7 mouse cellular contexts compared by ENCODE assay signal in the genomic region with DNA sequence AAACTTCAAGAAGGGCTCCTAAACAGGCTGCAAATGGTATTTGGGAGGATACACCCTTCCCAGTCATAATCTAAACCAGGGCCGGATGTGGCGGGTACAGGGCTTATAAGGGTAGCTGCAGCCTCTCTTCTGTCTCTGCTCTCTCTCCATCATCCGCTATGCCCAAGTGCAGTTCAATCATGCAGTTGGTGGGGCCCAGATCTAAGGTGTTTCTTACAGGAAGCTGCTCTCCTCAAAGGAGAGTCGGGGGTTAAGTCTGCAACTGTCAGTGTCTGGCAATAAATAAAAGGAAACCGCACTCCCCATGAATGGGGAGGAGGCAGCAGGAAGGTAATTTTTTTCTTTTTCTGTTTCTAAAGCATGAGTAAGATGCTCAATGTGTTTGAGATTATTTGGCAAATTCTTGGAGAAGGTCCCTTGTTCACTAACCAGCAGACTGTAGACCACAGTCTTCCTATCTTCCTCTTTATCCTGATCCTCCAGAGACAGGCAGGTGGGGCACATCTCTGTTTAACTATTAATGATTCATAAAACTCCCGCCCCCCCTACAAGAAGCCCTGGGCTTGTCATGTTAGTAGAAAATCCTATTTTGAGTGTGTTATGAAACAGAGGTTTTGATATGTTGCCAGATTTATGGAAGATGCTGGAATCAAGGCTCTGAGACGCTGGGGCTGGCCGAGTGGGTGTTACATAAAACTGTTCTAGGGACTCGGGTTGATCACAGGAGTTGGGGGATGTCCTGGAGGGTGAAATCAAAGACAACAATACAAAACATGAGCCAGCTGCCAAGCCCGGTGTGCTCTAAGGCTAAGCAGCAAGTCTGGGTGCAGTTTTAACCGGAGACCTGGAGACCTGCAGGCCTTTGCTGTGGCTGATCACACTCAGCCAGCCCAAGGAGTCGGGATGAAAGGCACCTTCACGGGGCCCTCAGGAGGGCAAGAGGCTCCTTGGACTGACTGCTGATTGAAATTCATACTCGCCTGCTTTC.
A peak's percentile ranks its signal among the peaks of the same experiment; 100 is the strongest.
DNase-seq lines count a peak whose midpoint lies in the region; ATAC-seq and TF ChIP-seq lines count a peak whose summit lies in the region.

No protein-coding gene starts in this region.

- no peaks in the 10 kb centered on the region for H3K36me3 ChIP-seq in neural tube, embryonic 11.5 days (ENCODE audit: control insufficient read depth, insufficient read depth, low read length)
- no peaks in the 10 kb centered on the region for H3K36me3 ChIP-seq in myocyte (ENCODE audit: control insufficient read depth, insufficient read depth)

- no peak for DNase-seq in neural tube, embryonic 11.5 days (ENCODE audit: low spot score)
- DNase-seq in neural tube, embryonic 10.5 days (ENCODE audit: extremely low spot score, low spot score): no peak
- peak; percentile 48 to 58 for DNase-seq in heart, postnatal 10 days
- peak; percentile 68 to 77 for DNase-seq in kidney, postnatal 36 days
- DNase-seq in yolk sac, embryonic 10.5 days (ENCODE audit: low spot score): no peak

- no peaks in the 10 kb centered on the region for H3K9me3 ChIP-seq in neural tube, embryonic 11.5 days (ENCODE audit: control insufficient read depth, low read length)

- no peaks in the 10 kb centered on the region for H3K79me2 ChIP-seq in myocyte (ENCODE audit: control insufficient read depth, insufficient read depth)

- TF ChIP-seq POLR2A in myocyte (IDR thresholded peaks at IDR 0.05; ENCODE audit: insufficient read length, low read depth): no peak

- H3K27ac ChIP-seq in neural tube, embryonic 11.5 days (ENCODE audit: low read depth, low read length): 0 out of 2 replicates have a peak overlapping the region, but pooled peaks have one; percentile 34

- WGBS in neural tube, embryonic 11.5 days: 39% methylated on average over 14 of the region's 14 CpGs

- H3K4me3 ChIP-seq in neural tube, embryonic 11.5 days (ENCODE audit: low read depth, low read length): no peak overlapping the region
- no peak overlapping the region for H3K4me3 ChIP-seq in myocyte

- peaks cover 50% of the 10 kb centered on the region for H3K4me1 ChIP-seq in neural tube, embryonic 11.5 days (ENCODE audit: control insufficient read depth, insufficient read depth, low read length)

- H3K27me3 ChIP-seq in neural tube, embryonic 11.5 days (ENCODE audit: control insufficient read depth, insufficient read depth, low read length): no peaks in the 10 kb centered on the region
- no peaks in the 10 kb centered on the region for H3K27me3 ChIP-seq in myocyte (ENCODE audit: control insufficient read depth, insufficient read depth, insufficient read length)

- H3K4me2 ChIP-seq in neural tube, embryonic 11.5 days (ENCODE audit: low read depth): no peak overlapping the region
- H3K4me2 ChIP-seq in myocyte (ENCODE audit: low read depth): peak overlapping the region; percentile 31

- no peak overlapping the region for H3ac ChIP-seq in myocyte (ENCODE audit: control insufficient read depth, insufficient read length)

- intact Hi-C loops in heart, postnatal 10 days (cut with DNase I): no loop called here

- peak overlapping the region; percentile 1; the same call in 1 of the 2 replicates for H3K9ac ChIP-seq in neural tube, embryonic 11.5 days (ENCODE audit: low read length)

- ATAC-seq in neural tube, embryonic 11.5 days (ENCODE audit: insufficient read depth, low FRiP score, low TSS enrichment): no peak
- ATAC-seq in common myeloid progenitor, adult 5-6 weeks (replicated peaks; ENCODE audit: low read depth, poor library complexity, severe bottlenecking): peak; percentile 33

TF ChIP-seq in myocyte, 11 proteins besides CTCF, POLR2A, EP300 and RAD21:
- no peak for TF ChIP-seq MYOG (IDR thresholded peaks at IDR 0.05; ENCODE audit: control insufficient read depth in 1 of 3, insufficient read depth in 1 of 3, insufficient read length in 2 of 3, low read depth in 2 of 3)
- TF ChIP-seq CEBPB (IDR thresholded peaks at IDR 0.05; ENCODE audit: insufficient read depth, poor library complexity, severe bottlenecking): no peak
- TF ChIP-seq E2F4 (IDR thresholded peaks at IDR 0.05; ENCODE audit: insufficient read depth): no peak
- TF ChIP-seq POLR2AphosphoS2 (IDR thresholded peaks at IDR 0.05; ENCODE audit: insufficient read length, low read depth): no peak

Comparison
In these comparisons a context has a peak if more than half of its experiments do, and no peak if none do; other contexts are left out.
1. DNase-seq: peak in heart, postnatal 10 days (2 of 2) and kidney, postnatal 36 days (2 of 2); none in neural tube, embryonic 11.5 days (single experiment), neural tube, embryonic 10.5 days (single experiment) and yolk sac, embryonic 10.5 days (single experiment).